Comparison of ENCODE assay signal across 17 mouse cellular contexts in the genomic region with DNA sequence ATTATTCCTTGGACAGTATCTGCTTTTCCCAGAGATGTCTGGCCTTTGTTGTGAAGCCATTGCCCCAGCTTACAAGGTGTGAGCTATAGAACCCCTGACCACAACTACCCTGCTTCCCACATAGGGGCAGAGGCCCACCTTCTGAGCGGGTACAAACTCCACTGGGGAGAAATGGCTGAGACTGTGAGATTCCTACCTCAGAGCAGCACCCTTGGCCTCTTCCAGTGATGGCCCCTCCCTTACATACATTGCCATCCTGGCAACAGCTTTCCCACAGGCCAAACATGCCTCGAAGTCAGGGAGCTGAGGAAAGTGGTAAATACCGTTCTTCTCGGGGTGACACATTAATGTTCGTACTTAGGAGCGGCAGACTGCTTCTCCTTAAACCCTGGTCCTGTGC.
"Had no signal": no experiment of that assay in that cellular context is flagged by ENCODE, and none has a peak within 500 bp of the region (broad histone marks: within the 10 kb centered on the region; RNA-seq: fewer than 3 reads in every experiment).

No protein-coding gene starts in this region.

- H3K27ac ChIP-seq: limb, embryonic 12.5 days; liver, embryonic 13.5 days; lung, embryonic 15.5 days; macrophage had no signal

- H3K4me2 ChIP-seq: limb, embryonic 12.5 days; liver, embryonic 13.5 days; lung, embryonic 15.5 days; midbrain, embryonic 11.5 days had no signal

- H3K27me3 ChIP-seq: limb, embryonic 12.5 days; liver, embryonic 13.5 days; lung, embryonic 15.5 days; megakaryocyte, embryonic 14.5 days had no signal

- H3K36me3 ChIP-seq: limb, embryonic 12.5 days; liver, embryonic 13.5 days; lung, embryonic 15.5 days had no signal

- ATAC-seq: liver, postnatal 0 days; midbrain, embryonic 16.5 days had no signal

- DNase-seq: kidney, adult 2 months; kidney, postnatal 25 days; layer of hippocampus, adult 9-11 months; layer of hippocampus, postnatal 36 days; liver; liver, embryonic 13.5 days; liver, postnatal 0 days; lung, postnatal 14 days; right cerebral cortex, adult 18-20 months; right cerebral cortex, postnatal 25 days; thymus, postnatal 36 days had no signal

- H3K9me3 ChIP-seq: limb, embryonic 12.5 days; liver, embryonic 13.5 days; lung, embryonic 15.5 days; megakaryocyte, embryonic 14.5 days had no signal

- H3K9ac ChIP-seq: limb, embryonic 12.5 days; liver, embryonic 13.5 days; liver, postnatal 0 days; lung, embryonic 15.5 days had no signal

- H3K4me3 ChIP-seq: limb, embryonic 12.5 days; liver, embryonic 13.5 days; lung, embryonic 15.5 days; megakaryocyte, embryonic 14.5 days had no signal

- H3K4me1 ChIP-seq: limb, embryonic 12.5 days; liver, embryonic 13.5 days had no signal
